Mouse (Mus musculus) E14TG2a.4 (cell line): ENCODE data around the gene Slc25a12.

Experiments
- CTCF ChIP-seq: conservative IDR thresholded peaks from 2 replicates; pipeline ENCODE4 v1.5.1; 2014; ENCODE audit warnings: low read length
- NANOG ChIP-seq: IDR thresholded peaks from 2 replicates; pipeline ENCODE4 v1.6.1; 2014; ENCODE audit warnings: borderline replicate concordance, low read length, mixed read lengths
- POU5F1 ChIP-seq: IDR thresholded peaks from 2 replicates; pipeline ENCODE4 v1.6.1; 2014; ENCODE audit warnings: low read length, borderline replicate concordance

- no peak for TF ChIP-seq CTCF
- TF ChIP-seq POU5F1 = no peak
- TF ChIP-seq NANOG = no peak
Measured at GRCm38 (mm10) chr2:71264585-71264984, 103.0 kb downstream of the Slc25a12 start.
